Mouse (Mus musculus) forebrain, embryonic 16.5 days (tissue): ENCODE measurements around the gene Heatr6. TPM values are rescaled to one million over a fixed set of nuclear protein-coding genes. Genes with fewer than 3 reads are reported as not detected.

Experiments
- ATAC-seq: fragments of 200-750 bp; cut with Nextera tagmentation; 2 replicates; pipeline ENCODE4 v1.8.0; 2017; ENCODE audit warnings: mild to moderate bottlenecking, moderate library complexity
- H3K27ac ChIP-seq: fragments of 300-500 bp; sonication (generic); 2 replicates; pipeline ENCODE4 v1.5.1; 2014; ENCODE audit warnings: low read length, control low read depth
- H3K27me3 ChIP-seq: fragments of 300-500 bp; sonication (generic); replicated peaks from 2 replicates; pipeline ENCODE4 v1.6.1; 2014; ENCODE audit warnings: low read length; ENCODE audit not compliant: control insufficient read depth, insufficient read depth
- H3K36me3 ChIP-seq: fragments of 300-500 bp; sonication (generic); 2 replicates; pipeline ENCODE4 v1.6.1; 2014; ENCODE audit not compliant: control insufficient read depth, insufficient read depth
- H3K4me1 ChIP-seq: fragments of 300-500 bp; sonication (generic); replicated peaks from 2 replicates; pipeline ENCODE4 v1.6.1; 2014; ENCODE audit warnings: low read length; ENCODE audit not compliant: control insufficient read depth, insufficient read depth
- H3K4me2 ChIP-seq: fragments of 300-500 bp; sonication (generic); 2 replicates; pipeline ENCODE4 v1.6.1; 2014; ENCODE audit warnings: mild to moderate bottlenecking, low read length, control low read depth
- H3K4me3 ChIP-seq: fragments of 300-500 bp; sonication (generic); replicated peaks from 2 replicates; pipeline ENCODE4 v1.5.1; 2014; ENCODE audit warnings: mild to moderate bottlenecking, low read length, control low read depth
- H3K9ac ChIP-seq: fragments of 300-500 bp; sonication (generic); replicated peaks from 2 replicates; pipeline ENCODE4 v1.6.1; 2014; ENCODE audit warnings: low read depth, low read length, control low read depth
- H3K9me3 ChIP-seq: fragments of 300-500 bp; sonication (generic); 2 replicates; pipeline ENCODE4 v1.6.1; 2016; ENCODE audit warnings: low read length; ENCODE audit not compliant: control insufficient read depth
- WGBS: fragments of 180-500 bp; shearing (Covaris S2); extraction: QIAGEN DNeasy Blood & Tissue Kit; methylation state at CpG from one replicate; pipeline ENCODE4 v1.1.7; 2014; 5-methylcytosine and 5-hydroxymethylcytosine counted together
- polyA plus RNA-seq: library from polyadenylated mRNA; unstranded; fragments of >200 nt; fragmentation: Nextera tagmentation; extraction: Ambion mirVana; gene quantifications from 2 replicates; pipeline ENCODE4 v1.2.1, GENCODE M21; 2015

The Heatr6 gene
- 34.5 and 41.0 TPM in 2 replicates for polyA plus RNA-seq

DNA sequence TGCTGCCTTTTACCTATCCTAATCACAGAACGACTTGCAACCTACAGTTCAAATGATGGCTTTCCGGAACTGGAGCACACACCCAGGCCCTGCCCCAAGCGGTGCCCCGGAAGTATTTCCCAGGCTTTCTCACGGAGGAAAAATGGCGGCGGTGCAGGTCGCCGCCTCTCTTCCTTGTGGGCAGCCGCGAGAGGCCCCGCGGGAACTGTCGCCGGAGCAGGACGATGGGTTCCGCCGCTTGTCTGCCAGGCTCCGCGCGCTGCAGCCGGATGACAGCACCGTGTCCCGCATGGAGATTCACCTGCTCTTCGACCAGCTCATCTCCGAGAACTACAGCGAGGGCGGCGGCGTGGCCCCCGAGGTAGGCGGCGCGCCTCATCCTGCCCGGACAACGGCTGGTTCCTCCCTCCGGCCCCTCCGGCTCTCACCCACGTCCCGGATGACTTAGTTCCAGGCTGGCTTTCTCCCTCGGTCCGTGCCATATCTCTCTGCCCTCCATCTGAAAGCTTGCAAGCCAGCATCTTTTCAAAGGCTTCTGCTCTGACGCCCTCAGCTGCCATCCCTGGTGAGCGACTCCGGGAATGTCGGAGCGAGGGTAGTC, at the start of gene Heatr6:
TSS of gene Heatr6 (plus strand) at position 116 of the 601 bp plus-strand sequence.
- H3K4me2 ChIP-seq = peak within 1 kb of the TSS; percentile 65
- H3K36me3 ChIP-seq = peaks cover 9% of the 10 kb centered on the region
- under 1% methylated on average over 47 of the region's 47 CpGs for WGBS
- peaks cover 9% of the 10 kb centered on the region; the same call in 1 of the 2 replicates for H3K27me3 ChIP-seq
- peak within 1 kb of the TSS; percentile 75 for H3K9ac ChIP-seq
- H3K4me3 ChIP-seq = peak within 1 kb of the TSS; percentile 72
- ATAC-seq = peak; percentile 96
- H3K4me1 ChIP-seq = peaks cover 16% of the 10 kb centered on the region
- no peaks in the 10 kb centered on the region for H3K9me3 ChIP-seq
- peak within 1 kb of the TSS; percentile 86 for H3K27ac ChIP-seq

DNA sequence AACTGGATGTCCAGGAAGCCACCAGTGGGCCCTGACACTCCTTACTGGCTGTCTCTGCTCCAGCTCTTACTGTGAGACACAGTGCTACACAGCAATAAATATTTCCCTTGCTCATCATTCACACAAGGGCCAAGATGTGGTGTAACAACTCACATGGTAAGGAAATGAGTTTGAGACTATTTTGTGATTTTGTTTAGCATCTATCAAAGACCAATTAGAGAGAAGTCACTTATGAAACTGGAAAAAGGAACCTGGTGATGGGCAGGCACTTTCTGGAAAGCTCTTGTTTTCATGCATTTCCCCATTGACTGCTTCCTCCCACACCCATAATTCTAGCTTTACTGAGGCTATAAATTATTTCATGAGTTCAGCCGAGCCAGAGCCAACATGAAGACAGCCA, 49.8 kb upstream of the Heatr6 start, which contains the start of gene Wfdc17:
TSS of gene Wfdc17 (plus strand) at position 287 of the 400 bp plus-strand sequence.
- Histone ChIP-seq H3K4me1 (no peaks in the 10 kb centered on the region), H3K27ac (no peak within 1 kb of the TSS), H3K4me2 (no peak within 1 kb of the TSS), H3K9ac (no peak within 1 kb of the TSS), H3K4me3 (no peak within 1 kb of the TSS), H3K36me3 (no peaks in the 10 kb centered on the region), H3K9me3 (no peaks in the 10 kb centered on the region), H3K27me3 (no peaks in the 10 kb centered on the region)
- 67% methylated on average over 1 of the region's 1 CpGs for WGBS
- no peak for ATAC-seq

DNA sequence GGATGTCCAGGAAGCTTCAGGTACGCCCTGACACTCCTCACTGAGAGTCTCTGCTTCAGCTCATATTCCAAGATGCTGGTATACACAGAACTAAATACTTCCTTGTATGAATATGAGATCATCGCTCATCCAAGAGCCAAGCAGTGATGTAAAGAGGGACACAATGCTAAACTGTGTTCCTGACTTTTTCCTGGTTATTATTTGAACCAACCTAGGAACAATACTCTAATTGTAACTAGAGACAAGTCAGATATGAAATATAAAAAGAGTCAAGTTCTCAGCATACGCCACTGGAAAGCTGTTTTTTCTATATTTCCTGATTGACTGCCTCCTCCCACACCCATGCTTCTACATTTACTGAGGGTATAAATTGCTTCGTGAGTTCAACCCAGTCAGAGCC, 44.8 kb upstream of the Heatr6 start, which contains the start of gene Wfdc18:
TSS of gene Wfdc18 (plus strand) at position 301 of the 400 bp plus-strand sequence.
- ATAC-seq = no peak
- Histone ChIP-seq H3K27me3 (no peaks in the 10 kb centered on the region), H3K4me2 (no peak within 1 kb of the TSS), H3K9ac (no peak within 1 kb of the TSS), H3K4me3 (no peak within 1 kb of the TSS), H3K9me3 (no peaks in the 10 kb centered on the region), H3K27ac (no peak within 1 kb of the TSS), H3K4me1 (no peaks in the 10 kb centered on the region), H3K36me3 (no peaks in the 10 kb centered on the region)
- 69% methylated on average over 4 of the region's 4 CpGs for WGBS

DNA sequence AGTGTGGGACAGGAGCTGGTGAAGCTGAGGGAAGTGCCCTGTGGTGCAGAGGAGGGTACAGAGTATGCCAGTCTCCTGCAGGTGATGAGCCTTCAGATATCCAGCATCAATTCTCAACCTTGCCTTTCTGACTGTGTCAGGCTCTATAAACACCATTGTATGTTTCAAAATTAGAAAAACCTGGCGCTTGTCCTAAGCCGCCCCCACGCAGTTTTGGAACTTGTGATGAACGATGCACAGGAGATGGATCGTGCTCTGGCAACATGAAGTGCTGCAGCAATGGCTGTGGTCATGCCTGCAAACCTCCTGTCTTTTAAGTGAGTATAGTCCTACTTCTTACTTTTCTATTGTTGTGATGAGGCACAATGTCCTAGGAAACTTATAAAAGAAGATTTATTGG, 43.8 kb upstream of the Heatr6 start:
- H3K27ac ChIP-seq = no peak overlapping the region
- H3K4me1 ChIP-seq = no peaks in the 10 kb centered on the region
- H3K9ac ChIP-seq = no peak overlapping the region
- ATAC-seq = no peak
- WGBS = 94% methylated on average over 5 of the region's 5 CpGs
- H3K4me2 ChIP-seq = no peak overlapping the region
- H3K36me3 ChIP-seq = no peaks in the 10 kb centered on the region
- no peaks in the 10 kb centered on the region for H3K27me3 ChIP-seq
- no peak overlapping the region for H3K4me3 ChIP-seq
- H3K9me3 ChIP-seq = no peaks in the 10 kb centered on the region

DNA sequence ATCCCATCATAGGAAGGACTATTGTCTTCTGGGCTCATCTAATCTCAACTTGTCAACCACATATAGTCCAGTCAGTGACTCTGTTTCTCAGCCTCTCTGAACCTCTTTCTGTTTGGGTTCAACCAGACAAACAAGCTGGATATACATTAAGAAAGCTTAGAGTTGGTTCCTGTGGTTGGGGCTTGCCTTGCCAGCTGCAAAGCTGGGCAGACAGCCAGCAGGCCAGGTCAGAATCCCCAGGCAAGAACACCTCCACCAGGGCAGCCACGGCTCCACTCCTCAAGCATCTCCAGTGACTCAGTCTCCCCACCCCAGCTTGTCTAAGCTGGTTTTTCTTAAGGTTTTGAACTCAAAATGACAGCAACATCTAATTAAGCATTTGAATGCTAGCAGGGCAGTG, 40.8 kb upstream of the Heatr6 start:
- WGBS = 67% methylated on average over 1 of the region's 1 CpGs
- ATAC-seq = no peak

DNA sequence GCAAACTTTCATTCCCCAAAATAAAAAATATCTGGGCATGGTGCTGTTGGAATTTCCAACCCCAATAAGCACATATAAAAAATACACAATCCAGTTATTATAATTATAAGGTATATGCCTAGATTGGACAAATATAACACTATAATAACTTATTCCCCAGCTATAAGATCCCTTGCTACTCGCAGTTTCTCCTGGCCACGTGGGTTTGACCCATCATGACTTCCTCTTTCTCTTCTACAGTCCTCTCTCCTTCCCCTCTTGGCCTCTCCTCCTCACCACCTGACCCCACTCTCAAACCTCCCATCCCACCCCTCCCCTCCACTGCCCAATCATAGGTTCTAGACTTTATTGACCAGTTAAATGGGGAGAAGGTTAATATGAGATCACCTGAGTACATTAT, 39.6 kb upstream of the Heatr6 start:
- Histone ChIP-seq H3K4me3 (no peak overlapping the region), H3K4me1 (no peaks in the 10 kb centered on the region), H3K36me3 (no peaks in the 10 kb centered on the region), H3K4me2 (no peak overlapping the region), H3K27ac (no peak overlapping the region), H3K9ac (no peak overlapping the region), H3K27me3 (no peaks in the 10 kb centered on the region), H3K9me3 (no peaks in the 10 kb centered on the region)
- ATAC-seq = no peak
- 79% methylated on average over 2 of the region's 2 CpGs for WGBS

More for the DNA sequence above, 40.8 kb upstream of the Heatr6 start:
- Histone ChIP-seq H3K9me3 (no peaks in the 10 kb centered on the region), H3K36me3 (no peaks in the 10 kb centered on the region), H3K27me3 (no peaks in the 10 kb centered on the region), H3K27ac (no peak overlapping the region), H3K4me2 (no peak overlapping the region), H3K9ac (no peak overlapping the region), H3K4me1 (no peaks in the 10 kb centered on the region), H3K4me3 (no peak overlapping the region)

DNA sequence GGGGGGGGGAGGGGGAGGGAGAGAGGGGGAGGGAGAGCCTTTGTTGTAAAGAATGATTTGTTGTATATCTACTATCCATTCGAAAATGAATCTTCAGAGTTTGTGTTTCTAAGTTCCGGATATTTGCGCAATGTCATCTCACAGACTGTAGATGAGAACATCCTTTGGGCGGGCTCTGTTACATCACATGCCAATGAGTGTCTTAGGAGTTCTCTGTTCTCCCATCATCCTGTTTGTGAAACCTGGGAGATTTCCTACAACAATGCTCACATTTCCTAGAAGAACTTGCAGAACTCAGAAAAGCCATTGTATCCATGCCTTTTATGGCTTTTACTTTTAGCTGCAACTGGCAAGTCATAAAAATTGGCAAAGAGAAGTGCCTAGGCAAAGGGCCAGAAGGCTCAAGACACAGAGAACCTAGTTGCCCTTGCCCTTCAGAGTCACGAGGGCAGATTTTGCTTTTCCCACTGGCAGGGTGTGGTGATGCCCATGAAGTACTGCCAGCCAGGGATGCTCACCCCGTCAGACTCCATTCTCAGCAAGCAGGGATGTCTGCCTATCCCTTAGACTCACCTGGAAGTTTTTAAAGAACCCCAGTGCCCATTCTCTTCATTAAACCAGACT, 36.3 kb upstream of the Heatr6 start:
- no peak for ATAC-seq
- Histone ChIP-seq H3K27me3 (no peaks in the 10 kb centered on the region), H3K9ac (no peak overlapping the region), H3K9me3 (no peaks in the 10 kb centered on the region), H3K4me3 (no peak overlapping the region), H3K4me2 (no peak overlapping the region), H3K36me3 (no peaks in the 10 kb centered on the region), H3K27ac (no peak overlapping the region), H3K4me1 (no peaks in the 10 kb centered on the region)
- 90% methylated on average over 6 of the region's 6 CpGs for WGBS

DNA sequence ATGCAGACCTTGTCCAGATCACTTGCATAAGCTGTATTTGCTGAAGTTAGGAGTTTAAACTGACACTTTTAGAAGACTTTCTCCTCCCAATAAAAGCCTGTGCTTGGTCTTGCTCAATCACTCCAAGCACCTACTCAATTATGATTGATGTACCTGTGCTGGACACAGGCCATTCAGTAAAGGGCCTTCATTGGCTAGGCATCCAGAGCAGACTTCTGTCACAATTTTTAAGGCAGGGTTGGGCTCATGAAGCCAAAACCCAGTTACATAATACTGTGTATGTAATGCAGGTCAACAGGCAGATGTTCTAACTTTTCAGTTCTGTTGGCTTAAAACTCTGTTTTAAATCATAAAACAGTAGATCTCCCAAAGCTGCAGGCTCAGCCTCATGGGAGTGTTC, 32.7 kb upstream of the Heatr6 start:
- H3K4me3 ChIP-seq = no peak overlapping the region
- no peaks in the 10 kb centered on the region for H3K9me3 ChIP-seq
- H3K27ac ChIP-seq = no peak overlapping the region
- no peaks in the 10 kb centered on the region for H3K4me1 ChIP-seq
- ATAC-seq = no peak
- no peak overlapping the region for H3K4me2 ChIP-seq
- H3K27me3 ChIP-seq = no peaks in the 10 kb centered on the region
- H3K36me3 ChIP-seq = no peaks in the 10 kb centered on the region
- H3K9ac ChIP-seq = no peak overlapping the region

DNA sequence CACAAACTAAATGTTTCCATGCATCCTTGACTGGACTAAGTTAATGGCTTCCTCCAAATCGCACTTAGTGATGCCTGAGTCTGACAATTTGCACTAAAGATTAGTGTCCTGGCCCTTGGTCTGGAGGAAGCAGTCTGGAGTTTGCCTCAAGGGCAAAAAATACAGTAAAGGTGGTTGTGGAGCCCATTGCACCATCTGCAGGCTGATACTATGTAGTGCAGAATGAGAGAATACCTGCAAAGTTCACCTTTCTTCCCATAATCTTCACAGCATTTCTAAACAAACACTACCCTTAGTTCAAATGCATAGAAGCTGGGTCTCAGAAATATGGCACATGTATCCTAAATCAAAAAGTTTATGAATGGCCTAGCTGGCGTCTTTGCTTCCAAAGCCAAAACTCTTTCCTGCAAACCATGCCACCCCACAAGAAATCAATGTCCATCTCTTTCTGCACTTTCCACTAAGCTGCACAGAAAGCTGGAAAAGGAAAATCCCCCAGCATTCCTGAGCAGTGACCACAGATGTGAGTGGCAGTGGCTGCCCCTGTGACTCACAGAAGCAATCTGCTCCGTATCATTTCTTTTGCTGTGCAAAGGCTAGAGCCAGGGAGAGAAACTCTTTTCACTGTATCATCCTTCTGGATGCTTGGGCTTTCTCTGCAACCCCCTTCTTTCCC, 24.6 kb upstream of the Heatr6 start:
- no peaks in the 10 kb centered on the region for H3K27me3 ChIP-seq

More for the DNA sequence above, 24.6 kb upstream of the Heatr6 start:
- no peak for ATAC-seq
- Histone ChIP-seq H3K4me3 (no peak overlapping the region), H3K36me3 (no peaks in the 10 kb centered on the region), H3K27ac (no peak overlapping the region), H3K9me3 (no peaks in the 10 kb centered on the region), H3K9ac (no peak overlapping the region), H3K4me1 (no peaks in the 10 kb centered on the region), H3K4me2 (no peak overlapping the region)
- 74% methylated on average over 3 of the region's 3 CpGs for WGBS
